In the genomic region with DNA sequence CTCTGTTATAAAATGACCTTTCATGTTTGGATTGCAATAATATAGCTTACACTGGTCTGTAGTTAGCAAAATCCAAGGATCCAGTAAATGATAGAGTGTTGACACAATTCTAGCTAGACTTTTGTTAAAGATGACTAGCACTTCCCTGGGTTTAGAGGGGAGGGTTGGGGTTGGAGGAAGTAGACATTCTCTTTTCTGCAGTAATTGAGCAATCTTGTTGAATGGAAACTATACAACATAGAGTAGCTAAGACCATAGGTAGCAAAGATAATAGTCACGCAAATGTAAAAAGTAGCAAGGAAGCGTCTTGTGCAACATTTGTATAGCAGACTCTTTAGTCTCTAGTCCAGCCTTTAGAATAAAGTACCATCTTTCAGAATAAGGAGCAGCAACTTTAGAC, we compare ENCODE assay signal across 18 mouse cellular contexts.
DNase-seq lines count a peak whose midpoint lies in the region; ATAC-seq and TF ChIP-seq lines count a peak whose summit lies in the region.
"Had no signal": no experiment of that assay in that cellular context is flagged by ENCODE, and none has a peak within 500 bp of the region (broad histone marks: within the 10 kb centered on the region; RNA-seq: fewer than 3 reads in every experiment).

No protein-coding gene starts in this region.

- H3K4me1 ChIP-seq in hindbrain, postnatal 0 days (ENCODE audit: insufficient read depth, low read length) = peaks cover 8% of the 10 kb centered on the region; the same call in 1 of the 2 replicates
- peaks cover 15% of the 10 kb centered on the region for H3K4me1 ChIP-seq in hindbrain, embryonic 14.5 days (replicated peaks; ENCODE audit: control insufficient read depth, insufficient read depth, low read length)
- peaks cover 48% of the 10 kb centered on the region for H3K4me1 ChIP-seq in lung, embryonic 15.5 days
- peaks cover 11% of the 10 kb centered on the region for H3K4me1 ChIP-seq in lung, adult 2 months (ENCODE audit: control insufficient read depth, insufficient read depth, low read length)
- H3K4me1 ChIP-seq: liver, embryonic 12.5 days had no signal

- H3K27ac ChIP-seq in gastrocnemius, adult 2 months = peak overlapping the region; percentile 41
- peak overlapping the region; percentile 26; the same call in 1 of the 2 replicates for H3K27ac ChIP-seq in hindbrain, postnatal 0 days
- H3K27ac ChIP-seq in hindbrain, embryonic 14.5 days = no peak overlapping the region
- peak overlapping the region; percentile 53; the same call in 1 of the 2 replicates for H3K27ac ChIP-seq in lung, embryonic 15.5 days
- H3K27ac ChIP-seq: forebrain, embryonic 10.5 days; kidney, postnatal 0 days; limb, embryonic 12.5 days; liver, embryonic 12.5 days had no signal

- no peak overlapping the region for H3K4me2 ChIP-seq in hindbrain, postnatal 0 days (ENCODE audit: low read depth, low read length)
- H3K4me2 ChIP-seq in hindbrain, embryonic 14.5 days (replicated peaks) = no peak overlapping the region
- 0 out of 2 replicates have a peak overlapping the region, but pooled peaks have one; percentile 13 for H3K4me2 ChIP-seq in lung, embryonic 15.5 days
- H3K4me2 ChIP-seq: limb, embryonic 12.5 days; liver, embryonic 12.5 days had no signal

- H3K4me3 ChIP-seq in gastrocnemius, adult 2 months = no peak overlapping the region
- no peak overlapping the region for H3K4me3 ChIP-seq in hindbrain, postnatal 0 days (ENCODE audit: low read length)
- H3K4me3 ChIP-seq in hindbrain, embryonic 14.5 days (replicated peaks; ENCODE audit: low read length) = no peak overlapping the region
- no peak overlapping the region for H3K4me3 ChIP-seq in lung, embryonic 15.5 days
- H3K4me3 ChIP-seq in lung, adult 2 months (replicated peaks; ENCODE audit: extremely low read depth, low read depth, low read length) = no peak overlapping the region
- H3K4me3 ChIP-seq: forebrain, embryonic 10.5 days; limb, embryonic 12.5 days; liver, embryonic 12.5 days had no signal

- no peaks in the 10 kb centered on the region for H3K9me3 ChIP-seq in hindbrain, postnatal 0 days (ENCODE audit: low read length)
- H3K9me3 ChIP-seq in hindbrain, embryonic 14.5 days (ENCODE audit: control insufficient read depth, low read length) = no peaks in the 10 kb centered on the region
- no peaks in the 10 kb centered on the region for H3K9me3 ChIP-seq in lung, embryonic 15.5 days
- H3K9me3 ChIP-seq: forebrain, embryonic 10.5 days; limb, embryonic 12.5 days; liver, embryonic 12.5 days had no signal

- no peak overlapping the region for H3K9ac ChIP-seq in hindbrain, postnatal 0 days (replicated peaks; ENCODE audit: low read length)
- no peak overlapping the region for H3K9ac ChIP-seq in hindbrain, embryonic 14.5 days
- no peak overlapping the region for H3K9ac ChIP-seq in lung, embryonic 15.5 days
- H3K9ac ChIP-seq: limb, embryonic 12.5 days; liver, embryonic 12.5 days had no signal

- ATAC-seq in hindbrain, postnatal 0 days = no peak
- no peak for ATAC-seq in hindbrain, embryonic 14.5 days (ENCODE audit: low FRiP score)
- ATAC-seq in lung, embryonic 15.5 days (ENCODE audit: borderline replicate concordance, extremely low read depth, low FRiP score, low TSS enrichment) = no peak
- ATAC-seq: liver, embryonic 12.5 days had no signal

- 83% methylated on average over 2 of the region's 2 CpGs for WGBS in hindbrain, postnatal 0 days
- WGBS in hindbrain, embryonic 14.5 days = 93% methylated on average over 2 of the region's 2 CpGs
- WGBS in lung, embryonic 15.5 days = 79% methylated on average over 2 of the region's 2 CpGs
- WGBS in lung, adult 2 months = 80% methylated on average over 2 of the region's 2 CpGs

- DNase-seq in gastrocnemius, adult 2 months = no peak
- DNase-seq in gastrocnemius, postnatal 25 days = no peak
- DNase-seq in hindbrain, postnatal 0 days (ENCODE audit: low spot score) = no peak
- no peak for DNase-seq in hindbrain, embryonic 14.5 days (ENCODE audit: low spot score)
- DNase-seq in lung, adult 2 months = no peak
- DNase-seq in 416B (ENCODE audit: low read depth) = peak; percentile 64
- DNase-seq in B cell, adult 2 months = no peak
- DNase-seq: adrenal gland, postnatal 25 days; cerebellum, adult 11 months; kidney, adult 18-20 months; lung, adult 18-20 months; thymus, adult 18-20 months; thymus, postnatal 36 days had no signal

- no peak for TF ChIP-seq POLR2A in lung, adult 2 months (IDR thresholded peaks at IDR 0.05; ENCODE audit: borderline replicate concordance, extremely low read depth, low read depth, low read length)

- intact Hi-C loops in gastrocnemius, adult 2 months (cut with DNase I) = no loop called here

- no peaks in the 10 kb centered on the region for H3K36me3 ChIP-seq in hindbrain, postnatal 0 days (ENCODE audit: insufficient read depth, low read length)
- H3K36me3 ChIP-seq in hindbrain, embryonic 14.5 days (replicated peaks; ENCODE audit: control insufficient read depth, insufficient read depth) = no peaks in the 10 kb centered on the region
- H3K36me3 ChIP-seq in lung, embryonic 15.5 days = no peaks in the 10 kb centered on the region
- H3K36me3 ChIP-seq: forebrain, embryonic 10.5 days; limb, embryonic 12.5 days; liver, embryonic 12.5 days had no signal

- TF ChIP-seq CTCF in gastrocnemius, adult 2 months (IDR thresholded peaks at IDR 0.05) = no peak
- no peak for TF ChIP-seq CTCF in hindbrain, postnatal 0 days (IDR thresholded peaks at IDR 0.05; ENCODE audit: low read depth)
- TF ChIP-seq CTCF in lung, adult 2 months (IDR thresholded peaks at IDR 0.05; ENCODE audit: insufficient read depth, low read length) = no peak

- no peaks in the 10 kb centered on the region for H3K27me3 ChIP-seq in hindbrain, postnatal 0 days (ENCODE audit: insufficient read depth, low read length)
- H3K27me3 ChIP-seq in hindbrain, embryonic 14.5 days (ENCODE audit: control insufficient read depth, insufficient read depth, low read length) = no peaks in the 10 kb centered on the region
- no peaks in the 10 kb centered on the region for H3K27me3 ChIP-seq in lung, embryonic 15.5 days
- H3K27me3 ChIP-seq: limb, embryonic 12.5 days; liver, embryonic 12.5 days had no signal
